Mouse (Mus musculus) midbrain, embryonic 16.5 days (tissue): ENCODE measurements around the gene Nptx1. TPM values are rescaled to one million over a fixed set of nuclear protein-coding genes. Genes with fewer than 3 reads are reported as not detected.
A peak's percentile ranks its signal among the peaks of the same experiment; 100 is the strongest.

ENCODE experiments used
- ATAC-seq: fragments of 200-750 bp; cut with Nextera tagmentation; 2 replicates; pipeline ENCODE4 v1.8.0; 2017; ENCODE audit warnings: moderate TSS enrichment
- H3K27ac ChIP-seq: fragments of 300-500 bp; sonication (generic); 2 replicates; pipeline ENCODE4 v1.5.1; 2014; ENCODE audit warnings: mild to moderate bottlenecking, low read length, mixed read lengths
- H3K27me3 ChIP-seq: fragments of 300-500 bp; sonication (generic); 2 replicates; pipeline ENCODE4 v1.6.1; 2014; ENCODE audit warnings: low read depth, low read length, mixed read lengths; ENCODE audit not compliant: control insufficient read depth, insufficient read depth
- H3K36me3 ChIP-seq: fragments of 300-500 bp; sonication (generic); 2 replicates; pipeline ENCODE4 v1.6.1; 2014; ENCODE audit warnings: mild to moderate bottlenecking, low read length, moderate library complexity, mixed read lengths; ENCODE audit not compliant: control insufficient read depth, insufficient read depth
- H3K4me1 ChIP-seq: fragments of 300-500 bp; sonication (generic); 2 replicates; pipeline ENCODE4 v1.6.1; 2014; ENCODE audit warnings: mild to moderate bottlenecking, low read length, mixed read lengths; ENCODE audit not compliant: control insufficient read depth, insufficient read depth
- H3K4me2 ChIP-seq: fragments of 300-500 bp; sonication (generic); 2 replicates; pipeline ENCODE4 v1.6.1; 2014; ENCODE audit warnings: mild to moderate bottlenecking, low read length, mixed read lengths
- H3K4me3 ChIP-seq: fragments of 300-500 bp; sonication (generic); 2 replicates; pipeline ENCODE4 v1.5.1; 2014; ENCODE audit warnings: low read depth, mild to moderate bottlenecking, low read length, moderate library complexity, mixed read lengths
- H3K9ac ChIP-seq: fragments of 300-500 bp; sonication (generic); 2 replicates; pipeline ENCODE4 v1.6.1; 2014; ENCODE audit warnings: low read depth, low read length, mixed read lengths
- H3K9me3 ChIP-seq: fragments of 300-500 bp; sonication (generic); replicated peaks from 2 replicates; pipeline ENCODE4 v1.6.1; 2014; ENCODE audit warnings: mild to moderate bottlenecking, low read length, mixed read lengths; ENCODE audit not compliant: control insufficient read depth, poor library complexity, severe bottlenecking
- WGBS: fragments of 180-500 bp; shearing (Covaris S2); extraction: QIAGEN DNeasy Blood & Tissue Kit; methylation state at CpG from one replicate; pipeline ENCODE4 v1.1.7; 2014; 5-methylcytosine and 5-hydroxymethylcytosine counted together
- polyA plus RNA-seq: library from polyadenylated mRNA; unstranded; fragments of >200 nt; fragmentation: Nextera tagmentation; extraction: Ambion mirVana; gene quantifications from 2 replicates; pipeline ENCODE4 v1.2.1, GENCODE M21; 2015

Nptx1 gene
- polyA plus RNA-seq, 1 experiment from 2014 or later, result 12.6 TPM

DNA sequence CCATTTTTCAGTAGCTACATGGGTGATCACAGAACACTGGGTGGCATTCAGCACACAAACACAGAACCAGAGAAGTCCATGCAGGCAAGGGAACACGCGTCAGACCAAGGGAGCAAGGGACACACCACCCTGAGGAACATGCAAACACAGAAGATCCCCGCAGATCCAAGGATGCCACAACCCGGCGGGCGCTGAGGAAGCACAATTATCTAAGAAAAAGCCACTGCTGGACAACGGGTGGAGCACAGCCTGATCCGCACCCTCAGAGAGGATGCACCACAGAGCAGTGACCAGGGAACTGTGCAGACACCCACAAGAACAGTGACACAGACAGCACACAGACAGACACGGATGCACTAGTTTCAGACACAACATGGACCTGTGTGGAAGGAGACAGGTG lies 7.0 kb downstream of the Nptx1 start:
- H3K4me1 ChIP-seq, result peaks cover 19% of the 10 kb centered on the region; the same call in 1 of the 2 replicates
- no peak overlapping the region for H3K4me2 ChIP-seq
- no peak overlapping the region for H3K27ac ChIP-seq
- H3K9me3 ChIP-seq, result no peaks in the 10 kb centered on the region
- no peaks in the 10 kb centered on the region for H3K36me3 ChIP-seq
- no peak for ATAC-seq
- H3K4me3 ChIP-seq, result no peak overlapping the region
- peaks cover 7% of the 10 kb centered on the region for H3K27me3 ChIP-seq
- WGBS, result 77% methylated on average over 9 of the region's 9 CpGs
- H3K9ac ChIP-seq, result 0 out of 2 replicates have a peak overlapping the region, but pooled peaks have one; percentile 6

DNA sequence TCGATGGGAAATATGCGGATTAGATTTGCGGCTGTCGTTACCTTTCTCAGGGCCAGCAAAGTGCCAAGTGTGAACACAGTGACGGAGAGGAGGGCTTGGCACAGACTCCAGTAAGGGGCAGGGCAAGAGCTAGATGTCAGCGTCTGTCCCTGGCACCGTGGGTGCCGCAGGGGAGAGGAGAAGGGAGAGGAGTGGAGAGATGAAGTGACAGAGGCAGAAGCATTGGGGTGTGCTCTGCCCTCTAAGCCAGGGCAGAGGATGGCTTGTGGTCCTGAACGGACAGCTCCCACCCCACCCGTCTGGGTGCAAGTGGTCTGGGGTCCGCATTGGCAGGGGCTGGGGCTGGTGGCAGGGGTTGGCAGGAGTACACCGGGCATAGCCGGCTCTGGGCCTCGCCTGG lies 7.6 kb downstream of the Nptx1 start:
- Histone ChIP-seq H3K4me2 (no peak overlapping the region), H3K9ac (no peak overlapping the region), H3K27ac (no peak overlapping the region), H3K36me3 (no peaks in the 10 kb centered on the region), H3K9me3 (no peaks in the 10 kb centered on the region), H3K4me3 (no peak overlapping the region), H3K4me1 (peaks cover 15% of the 10 kb centered on the region; the same call in 1 of the 2 replicates), H3K27me3 (peaks cover 5% of the 10 kb centered on the region)
- ATAC-seq, result no peak
- WGBS, result 27% methylated on average over 14 of the region's 14 CpGs

DNA sequence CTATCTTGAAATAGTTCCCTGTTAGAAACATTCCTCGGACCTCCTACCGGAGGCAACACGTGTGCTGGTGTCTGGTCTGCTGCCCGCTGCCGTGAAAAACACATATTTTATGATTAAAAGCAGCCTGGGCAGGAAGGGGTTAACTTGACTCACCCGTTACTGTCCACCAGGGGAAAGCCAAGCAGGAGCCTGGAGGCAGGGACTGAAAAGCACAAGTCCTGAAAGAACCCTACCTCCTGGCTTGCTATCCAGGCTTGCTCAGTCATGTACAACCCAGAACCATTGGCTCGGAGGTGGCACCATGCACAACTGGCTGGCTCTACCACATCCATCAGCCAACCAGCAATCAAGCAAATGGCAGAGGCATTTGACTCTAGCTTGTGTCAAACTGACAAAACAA lies 13.8 kb downstream of the Nptx1 start:
- Histone ChIP-seq H3K4me1 (no peaks in the 10 kb centered on the region), H3K9ac (no peak overlapping the region), H3K4me2 (no peak overlapping the region), H3K4me3 (no peak overlapping the region), H3K27ac (no peak overlapping the region), H3K36me3 (no peaks in the 10 kb centered on the region), H3K9me3 (no peaks in the 10 kb centered on the region), H3K27me3 (no peaks in the 10 kb centered on the region)
- no peak for ATAC-seq
- WGBS, result 71% methylated on average over 7 of the region's 7 CpGs

DNA sequence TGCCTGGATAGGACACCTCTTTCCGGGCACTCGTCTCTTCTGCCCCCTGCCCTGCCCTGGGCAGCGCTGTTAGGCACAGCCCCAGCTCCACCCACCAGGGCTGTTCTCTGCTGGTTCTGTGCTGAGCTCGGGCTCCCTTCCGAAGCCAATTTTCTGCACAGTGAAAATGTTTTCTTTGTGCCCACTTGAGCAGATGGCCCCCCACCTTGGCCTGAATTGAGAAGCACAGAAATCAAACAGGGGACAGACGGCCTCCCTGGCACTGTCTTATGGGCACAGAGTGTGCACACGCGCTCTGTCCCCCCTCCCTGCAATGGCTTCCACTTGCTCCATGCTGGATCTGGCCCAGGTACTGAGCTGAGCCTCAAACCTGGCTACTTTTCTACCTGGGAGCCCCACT lies 15.1 kb downstream of the Nptx1 start:
- H3K4me2 ChIP-seq, result no peak overlapping the region
- H3K27ac ChIP-seq, result no peak overlapping the region
- H3K9me3 ChIP-seq, result no peaks in the 10 kb centered on the region
- no peak overlapping the region for H3K9ac ChIP-seq
- ATAC-seq, result no peak
- WGBS, result 49% methylated on average over 8 of the region's 8 CpGs
- no peak overlapping the region for H3K4me3 ChIP-seq
- H3K4me1 ChIP-seq, result no peaks in the 10 kb centered on the region
- H3K27me3 ChIP-seq, result no peaks in the 10 kb centered on the region
- no peaks in the 10 kb centered on the region for H3K36me3 ChIP-seq

DNA sequence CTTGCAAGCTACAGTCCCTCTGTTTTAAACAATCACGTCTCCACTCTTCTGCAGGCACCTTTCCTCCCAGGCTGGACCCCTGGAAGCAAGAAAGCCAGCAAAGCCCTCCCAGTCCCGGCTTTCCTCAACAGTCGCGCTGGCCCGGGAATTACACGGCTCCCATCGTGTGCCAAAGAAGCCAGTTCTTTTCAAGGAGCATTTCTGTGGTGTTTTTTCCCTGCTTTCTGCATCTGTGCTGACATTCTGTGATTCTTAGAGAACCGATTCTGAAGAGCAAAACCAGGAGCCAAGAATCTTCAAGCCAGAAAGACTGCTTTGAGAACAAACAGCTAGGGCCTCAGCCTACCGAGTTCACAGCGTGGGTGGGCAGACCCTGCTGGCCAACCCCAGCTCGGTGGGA lies 18.6 kb downstream of the Nptx1 start:
- H3K4me1 ChIP-seq, result peaks cover 3% of the 10 kb centered on the region; the same call in 1 of the 2 replicates
- 49% methylated on average over 11 of the region's 11 CpGs for WGBS
- 0 out of 2 replicates have a peak overlapping the region, but pooled peaks have one; percentile 10 for H3K27ac ChIP-seq
- no peak overlapping the region for H3K4me2 ChIP-seq
- H3K9ac ChIP-seq, result no peak overlapping the region
- H3K36me3 ChIP-seq, result no peaks in the 10 kb centered on the region
- no peak overlapping the region for H3K4me3 ChIP-seq
- H3K27me3 ChIP-seq, result no peaks in the 10 kb centered on the region
- no peak for ATAC-seq
- no peaks in the 10 kb centered on the region for H3K9me3 ChIP-seq

DNA sequence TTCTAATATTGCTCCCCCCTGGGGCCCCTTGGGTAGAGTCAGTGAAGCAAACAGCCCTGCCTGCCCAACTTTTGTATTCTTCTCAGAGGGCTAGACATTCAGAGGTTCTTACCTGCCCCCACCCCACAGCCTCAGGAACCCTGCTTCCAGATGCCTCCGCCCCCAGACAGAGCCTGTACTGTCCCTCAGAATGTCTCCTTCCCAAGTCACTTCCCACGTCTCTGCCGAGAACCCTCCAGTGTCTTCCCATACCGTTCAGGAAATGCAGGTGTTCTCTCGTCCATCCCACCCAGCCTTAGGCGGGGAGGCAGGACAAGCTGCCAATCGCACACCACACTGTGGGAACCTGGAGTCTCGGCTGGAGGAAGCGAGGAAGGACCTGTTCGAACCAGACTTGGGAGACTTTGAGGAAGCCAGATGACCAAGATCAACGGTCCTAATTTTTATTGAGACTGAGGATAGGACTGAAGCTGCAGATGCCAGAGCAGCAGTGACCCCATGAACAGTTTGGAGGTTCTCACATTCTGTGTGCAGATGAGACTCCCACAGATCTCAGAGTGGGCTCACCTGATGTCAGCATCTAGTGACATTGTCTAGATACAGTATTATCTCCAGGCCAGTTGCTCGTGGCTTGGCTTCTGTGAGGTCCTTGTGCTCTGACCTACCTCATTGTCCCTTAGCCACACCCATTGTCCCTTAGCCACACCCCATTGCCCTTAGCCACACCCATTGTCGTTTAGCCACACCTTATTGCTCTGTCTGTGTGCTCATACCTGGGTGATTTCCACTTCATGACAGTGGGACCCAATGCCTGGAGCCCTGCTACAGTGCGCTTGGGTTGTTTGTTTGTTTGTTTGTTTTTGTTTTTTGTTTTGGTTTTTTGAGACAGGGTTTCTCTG lies 21.2 kb downstream of the Nptx1 start:
- no peak for ATAC-seq

DNA sequence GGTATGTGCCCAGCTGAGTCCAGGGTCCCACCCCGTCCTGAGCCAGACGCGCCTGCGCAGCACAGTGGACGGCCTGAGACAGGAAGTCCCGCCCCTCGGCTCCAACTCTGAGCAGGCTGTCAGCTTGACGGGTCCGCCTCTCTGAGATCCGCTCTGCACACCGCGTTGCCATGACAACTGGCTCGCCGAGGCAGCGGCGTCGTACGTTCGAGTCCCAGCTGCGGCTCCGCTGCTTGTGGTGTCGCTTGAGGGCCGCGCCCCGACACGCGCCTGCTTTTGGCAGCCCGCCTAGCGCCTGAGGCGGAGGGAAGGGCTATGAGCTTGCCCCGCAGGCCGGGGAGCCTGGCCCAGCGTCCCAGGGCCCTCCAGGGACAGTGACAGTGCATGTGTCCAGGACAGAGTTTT lies 23.0 kb downstream of the Nptx1 start:
- H3K4me3 ChIP-seq, result peak overlapping the region; percentile 34
- 2% methylated on average over 33 of the region's 33 CpGs for WGBS
- no peaks in the 10 kb centered on the region for H3K9me3 ChIP-seq
- H3K4me1 ChIP-seq, result peaks cover 3% of the 10 kb centered on the region; the same call in 1 of the 2 replicates
- no peak overlapping the region for H3K27ac ChIP-seq
- peak overlapping the region; percentile 63 for H3K9ac ChIP-seq
- peak overlapping the region; percentile 67 for H3K4me2 ChIP-seq
- H3K27me3 ChIP-seq, result no peaks in the 10 kb centered on the region
- ATAC-seq, result peak; percentile 96
- no peaks in the 10 kb centered on the region for H3K36me3 ChIP-seq

More for the DNA sequence above, 21.2 kb downstream of the Nptx1 start:
- H3K9ac ChIP-seq, result no peak overlapping the region
- H3K4me1 ChIP-seq, result peaks cover 3% of the 10 kb centered on the region; the same call in 1 of the 2 replicates
- no peaks in the 10 kb centered on the region for H3K36me3 ChIP-seq
- no peak overlapping the region for H3K4me3 ChIP-seq
- H3K9me3 ChIP-seq, result no peaks in the 10 kb centered on the region
- H3K4me2 ChIP-seq, result no peak overlapping the region
- no peak overlapping the region for H3K27ac ChIP-seq
- H3K27me3 ChIP-seq, result no peaks in the 10 kb centered on the region
- 84% methylated on average over 14 of the region's 14 CpGs for WGBS

DNA sequence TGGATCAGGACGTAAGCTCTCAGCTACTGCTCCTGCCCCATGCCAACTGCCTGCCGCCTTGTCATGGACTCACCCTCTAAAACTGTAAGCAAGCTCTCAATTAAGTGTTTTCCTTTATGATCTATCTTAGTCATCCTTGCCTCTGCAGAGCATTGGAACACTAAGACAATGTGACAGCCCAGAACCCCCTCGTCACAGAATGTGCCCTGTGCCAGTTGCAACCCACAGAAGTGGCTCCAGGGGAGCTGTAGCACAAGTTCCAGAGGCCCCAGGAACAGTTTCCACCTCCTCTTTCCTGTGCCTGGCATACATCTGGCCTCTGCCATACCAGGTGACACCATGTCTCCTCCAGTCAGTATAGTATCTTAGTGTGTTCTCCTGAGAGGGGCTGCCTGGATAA lies 24.2 kb downstream of the Nptx1 start:
- Histone ChIP-seq H3K4me1 (peaks cover 3% of the 10 kb centered on the region; the same call in 1 of the 2 replicates), H3K4me2 (no peak overlapping the region), H3K4me3 (no peak overlapping the region), H3K27me3 (no peaks in the 10 kb centered on the region), H3K9ac (no peak overlapping the region), H3K9me3 (no peaks in the 10 kb centered on the region), H3K27ac (no peak overlapping the region), H3K36me3 (no peaks in the 10 kb centered on the region)
- no peak for ATAC-seq
- WGBS, result 89% methylated on average over 3 of the region's 3 CpGs

DNA sequence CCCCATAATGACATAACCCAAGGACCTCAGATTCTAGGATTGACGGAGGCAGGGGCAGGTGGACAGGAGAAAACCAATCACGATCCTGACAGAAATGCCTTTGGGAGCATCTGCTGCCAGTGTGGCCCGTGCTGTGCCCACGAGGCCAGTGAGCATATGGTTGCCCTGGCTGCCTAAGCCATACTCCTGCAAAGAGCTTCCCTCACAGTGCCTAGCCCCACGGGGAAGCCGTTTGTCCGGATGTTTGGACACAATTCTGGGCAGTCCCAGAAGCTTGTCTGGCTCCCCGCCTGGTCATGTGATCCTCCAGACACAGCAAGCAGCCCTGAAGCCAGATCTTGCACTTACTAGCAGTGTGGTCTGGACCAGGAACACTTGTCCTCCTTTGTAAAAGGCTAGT lies 24.8 kb downstream of the Nptx1 start:
- ATAC-seq, result no peak
- Histone ChIP-seq H3K9me3 (no peaks in the 10 kb centered on the region), H3K36me3 (no peaks in the 10 kb centered on the region), H3K4me1 (peaks cover 3% of the 10 kb centered on the region; the same call in 1 of the 2 replicates), H3K9ac (no peak overlapping the region), H3K4me2 (no peak overlapping the region), H3K27ac (no peak overlapping the region), H3K27me3 (no peaks in the 10 kb centered on the region), H3K4me3 (no peak overlapping the region)
- WGBS, result 70% methylated on average over 8 of the region's 8 CpGs
